ENCODE assay signal across 22 mouse cellular contexts in genomic region chr14:95998356-95998755, GRCm38 (mm10).
DNase-seq lines count a peak whose midpoint lies in the region; ATAC-seq and TF ChIP-seq lines count a peak whose summit lies in the region.
"Had no signal": no experiment of that assay in that cellular context is flagged by ENCODE, and none has a peak within 500 bp of the region (broad histone marks: within the 10 kb centered on the region; RNA-seq: fewer than 3 reads in every experiment).

No protein-coding gene starts in this region.

- H3K27me3 ChIP-seq in hindbrain, embryonic 14.5 days (ENCODE audit: control insufficient read depth, insufficient read depth, low read length): no peaks in the 10 kb centered on the region
- no peaks in the 10 kb centered on the region for H3K27me3 ChIP-seq in hindbrain, embryonic 12.5 days
- no peaks in the 10 kb centered on the region for H3K27me3 ChIP-seq in midbrain, embryonic 16.5 days (ENCODE audit: control insufficient read depth, insufficient read depth, low read depth, low read length)
- no peaks in the 10 kb centered on the region for H3K27me3 ChIP-seq in midbrain, embryonic 10.5 days (ENCODE audit: low read depth, poor library complexity, severe bottlenecking)
- H3K27me3 ChIP-seq in hindbrain, postnatal 0 days (ENCODE audit: insufficient read depth, low read length): no peaks in the 10 kb centered on the region
- H3K27me3 ChIP-seq: CH12.LX; embryonic facial prominence, embryonic 15.5 days; forebrain, embryonic 15.5 days; heart, embryonic 12.5 days; hindbrain, embryonic 15.5 days had no signal

- no peak overlapping the region for H3K4me2 ChIP-seq in hindbrain, embryonic 14.5 days (replicated peaks)
- H3K4me2 ChIP-seq in hindbrain, embryonic 12.5 days (replicated peaks): no peak overlapping the region
- no peak overlapping the region for H3K4me2 ChIP-seq in midbrain, embryonic 16.5 days (ENCODE audit: low read length)
- no peak overlapping the region for H3K4me2 ChIP-seq in hindbrain, postnatal 0 days (ENCODE audit: low read depth, low read length)
- H3K4me2 ChIP-seq: embryonic facial prominence, embryonic 15.5 days; forebrain, embryonic 15.5 days; heart, embryonic 12.5 days; hindbrain, embryonic 15.5 days had no signal

- 29% methylated on average over 1 of the region's 1 CpGs for whole genome bisulfite sequencing in hindbrain, embryonic 14.5 days
- WGBS in hindbrain, embryonic 12.5 days: 66% methylated on average over 1 of the region's 1 CpGs
- 30% methylated on average over 1 of the region's 1 CpGs for WGBS in midbrain, embryonic 16.5 days
- 74% methylated on average over 1 of the region's 1 CpGs for WGBS in midbrain, embryonic 10.5 days
- 28% methylated on average over 1 of the region's 1 CpGs for WGBS in hindbrain, postnatal 0 days

- H3K9ac ChIP-seq in hindbrain, embryonic 14.5 days: no peak overlapping the region
- H3K9ac ChIP-seq in hindbrain, embryonic 12.5 days: no peak overlapping the region
- H3K9ac ChIP-seq in midbrain, embryonic 16.5 days (ENCODE audit: low read depth, low read length): no peak overlapping the region
- no peak overlapping the region for H3K9ac ChIP-seq in hindbrain, postnatal 0 days (replicated peaks; ENCODE audit: low read length)
- H3K9ac ChIP-seq: embryonic facial prominence, embryonic 15.5 days; forebrain, embryonic 15.5 days; heart, embryonic 12.5 days; hindbrain, embryonic 15.5 days had no signal

- ATAC-seq in hindbrain, embryonic 14.5 days (ENCODE audit: low FRiP score): peak; percentile 48; the same call in 1 of the 2 replicates
- no peak for ATAC-seq in hindbrain, embryonic 12.5 days (ENCODE audit: low FRiP score)
- peak; percentile 86 for ATAC-seq in midbrain, embryonic 16.5 days
- ATAC-seq in hindbrain, postnatal 0 days: no peak; the same call in 1 of the 2 replicates
- ATAC-seq: forebrain, embryonic 15.5 days had no signal

- H3K4me1 ChIP-seq in hindbrain, embryonic 14.5 days (replicated peaks; ENCODE audit: control insufficient read depth, insufficient read depth, low read length): no peaks in the 10 kb centered on the region
- no peaks in the 10 kb centered on the region for H3K4me1 ChIP-seq in hindbrain, embryonic 12.5 days
- no peaks in the 10 kb centered on the region for H3K4me1 ChIP-seq in midbrain, embryonic 16.5 days (ENCODE audit: control insufficient read depth, insufficient read depth, low read length)
- no peaks in the 10 kb centered on the region for H3K4me1 ChIP-seq in midbrain, embryonic 10.5 days
- no peaks in the 10 kb centered on the region for H3K4me1 ChIP-seq in hindbrain, postnatal 0 days (ENCODE audit: insufficient read depth, low read length)
- H3K4me1 ChIP-seq: embryonic facial prominence, embryonic 15.5 days; forebrain, embryonic 10.5 days; forebrain, embryonic 15.5 days; heart, embryonic 12.5 days; hindbrain, embryonic 15.5 days had no signal

- H3K4me3 ChIP-seq in hindbrain, embryonic 14.5 days (replicated peaks; ENCODE audit: low read length): no peak overlapping the region
- no peak overlapping the region for H3K4me3 ChIP-seq in hindbrain, embryonic 12.5 days
- no peak overlapping the region for H3K4me3 ChIP-seq in midbrain, embryonic 16.5 days (ENCODE audit: low read depth, low read length)
- no peak overlapping the region for H3K4me3 ChIP-seq in midbrain, embryonic 10.5 days
- H3K4me3 ChIP-seq in hindbrain, postnatal 0 days (ENCODE audit: low read length): no peak overlapping the region
- H3K4me3 ChIP-seq: embryonic facial prominence, embryonic 15.5 days; erythroblast, embryonic 14.5 days; forebrain, embryonic 10.5 days; forebrain, embryonic 15.5 days; heart, adult 2 months; heart, embryonic 12.5 days; hindbrain, embryonic 15.5 days had no signal

- DNase-seq in hindbrain, embryonic 14.5 days (ENCODE audit: low spot score): no peak
- DNase-seq in midbrain, embryonic 10.5 days (ENCODE audit: low spot score): no peak
- peak; percentile 1 for DNase-seq in hindbrain, postnatal 0 days (ENCODE audit: low spot score)
- no peak for DNase-seq in urinary bladder, postnatal 25 days (ENCODE audit: low spot score)
- no peak for DNase-seq in heart, adult 18-20 months
- DNase-seq: adrenal gland, adult 2 months; adrenal gland, postnatal 25 days; cerebellum, adult 11 months; cerebellum, adult 8-10 months; cerebellum, postnatal 14 days; embryo, embryonic 11 days; gastrocnemius, postnatal 10 days; heart, adult 2 months had no signal

- no peak for TF ChIP-seq CTCF in hindbrain, postnatal 0 days (IDR thresholded peaks at IDR 0.05; ENCODE audit: low read depth)

- H3K9me3 ChIP-seq in hindbrain, embryonic 14.5 days (ENCODE audit: control insufficient read depth, low read length): no peaks in the 10 kb centered on the region
- no peaks in the 10 kb centered on the region for H3K9me3 ChIP-seq in hindbrain, embryonic 12.5 days (replicated peaks)
- no peaks in the 10 kb centered on the region for H3K9me3 ChIP-seq in midbrain, embryonic 16.5 days (replicated peaks; ENCODE audit: control insufficient read depth, low read length, poor library complexity, severe bottlenecking)
- H3K9me3 ChIP-seq in midbrain, embryonic 10.5 days (replicated peaks): no peaks in the 10 kb centered on the region
- H3K9me3 ChIP-seq in hindbrain, postnatal 0 days (ENCODE audit: low read length): no peaks in the 10 kb centered on the region
- H3K9me3 ChIP-seq: embryonic facial prominence, embryonic 15.5 days; forebrain, embryonic 10.5 days; forebrain, embryonic 15.5 days; heart, embryonic 12.5 days; hindbrain, embryonic 15.5 days had no signal

- no peaks in the 10 kb centered on the region for H3K36me3 ChIP-seq in hindbrain, embryonic 14.5 days (replicated peaks; ENCODE audit: control insufficient read depth, insufficient read depth)
- no peaks in the 10 kb centered on the region for H3K36me3 ChIP-seq in hindbrain, embryonic 12.5 days
- no peaks in the 10 kb centered on the region for H3K36me3 ChIP-seq in midbrain, embryonic 16.5 days (ENCODE audit: control insufficient read depth, insufficient read depth, low read length)
- no peaks in the 10 kb centered on the region for H3K36me3 ChIP-seq in midbrain, embryonic 10.5 days
- no peaks in the 10 kb centered on the region for H3K36me3 ChIP-seq in hindbrain, postnatal 0 days (ENCODE audit: insufficient read depth, low read length)
- H3K36me3 ChIP-seq: embryonic facial prominence, embryonic 15.5 days; forebrain, embryonic 10.5 days; forebrain, embryonic 15.5 days; heart, embryonic 12.5 days; hindbrain, embryonic 15.5 days had no signal

- H3K27ac ChIP-seq in hindbrain, embryonic 14.5 days: no peak overlapping the region
- no peak overlapping the region for H3K27ac ChIP-seq in hindbrain, embryonic 12.5 days
- H3K27ac ChIP-seq in midbrain, embryonic 16.5 days (ENCODE audit: low read length): peak overlapping the region; percentile 66
- no peak overlapping the region for H3K27ac ChIP-seq in midbrain, embryonic 10.5 days (replicated peaks)
- H3K27ac ChIP-seq in hindbrain, postnatal 0 days: no peak overlapping the region
- H3K27ac ChIP-seq: embryonic facial prominence, embryonic 15.5 days; forebrain, embryonic 10.5 days; forebrain, embryonic 15.5 days; heart, adult 2 months; hindbrain, embryonic 15.5 days had no signal

Comparison
In these comparisons a context has a peak if more than half of its experiments do, and no peak if none do; other contexts are left out.
1. ATAC-seq: peak in hindbrain, embryonic 14.5 days (single experiment) and midbrain, embryonic 16.5 days (single experiment); none in hindbrain, embryonic 12.5 days (single experiment) and hindbrain, postnatal 0 days (single experiment).